ENCODE assay signal across 27 mouse cellular contexts in the genomic region with DNA sequence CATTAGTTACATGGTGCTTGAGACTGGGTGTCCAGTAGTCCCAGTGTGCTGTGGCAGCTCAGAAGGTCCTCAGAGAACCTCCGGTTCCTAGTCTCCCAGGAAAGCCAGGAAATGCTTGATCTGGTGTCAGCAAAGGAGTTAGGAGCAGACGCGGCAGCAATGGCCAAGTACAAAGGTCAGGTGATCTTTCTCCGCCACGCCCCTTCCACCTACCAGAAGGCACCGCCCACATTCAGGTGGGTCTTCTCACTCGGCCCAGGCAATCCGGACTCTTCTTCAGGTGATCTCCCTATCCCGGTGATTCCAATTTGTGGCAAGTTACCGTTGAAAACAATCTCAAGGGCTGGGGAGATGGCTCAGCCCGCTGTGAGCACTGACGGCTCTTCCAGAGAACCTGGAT. TPM values are rescaled to one million over a fixed set of nuclear protein-coding genes. Genes with fewer than 3 reads are reported as not detected.
DNase-seq lines count a peak whose midpoint lies in the region; ATAC-seq lines count a peak whose summit lies in the region.
"Had no signal": no experiment of that assay in that cellular context is flagged by ENCODE, and none has a peak within 500 bp of the region (broad histone marks: within the 10 kb centered on the region; RNA-seq: fewer than 3 reads in every experiment).

No protein-coding gene starts in this region.

- ATAC-seq in kidney, embryonic 14.5 days (ENCODE audit: low FRiP score, low TSS enrichment): no peak
- ATAC-seq in intestine, embryonic 15.5 days: peak; percentile 65
- ATAC-seq: activated CD4-positive, CD25-positive, alpha-beta regulatory T cell, adult 4 months; CD4-positive, CD25-positive, alpha-beta regulatory T cell, adult 4 months; forebrain, embryonic 15.5 days; midbrain, embryonic 15.5 days had no signal

- DNase-seq in kidney, adult 8-10 months: peak; percentile 7 to 35
- DNase-seq in kidney, postnatal 25 days: peak; percentile 11 to 40
- no peak for DNase-seq in thymus, adult 18-20 months
- DNase-seq in hindbrain, embryonic 10.5 days (ENCODE audit: low spot score): no peak
- no peak for DNase-seq in cerebellum, adult 18-20 months
- DNase-seq: adrenal gland, adult 2 months; cerebellum, adult 9-10 months; cerebellum, postnatal 36 days; heart, adult 2 months; heart, postnatal 4 days; retina, postnatal 1 day; right cerebral cortex, postnatal 14 days; thymus, postnatal 25 days had no signal

- no peak overlapping the region for H3K4me3 ChIP-seq in kidney, embryonic 14.5 days (ENCODE audit: low read length)
- H3K4me3 ChIP-seq in intestine, embryonic 15.5 days (replicated peaks): no peak overlapping the region
- H3K4me3 ChIP-seq in hindbrain, embryonic 10.5 days: no peak overlapping the region
- H3K4me3 ChIP-seq: embryonic facial prominence, embryonic 12.5 days; forebrain, embryonic 15.5 days; heart, adult 2 months; heart, embryonic 12.5 days; lung, embryonic 15.5 days; midbrain, embryonic 10.5 days; midbrain, embryonic 15.5 days; neural tube, embryonic 15.5 days; stomach, embryonic 15.5 days had no signal

- H3K27me3 ChIP-seq in kidney, embryonic 14.5 days (ENCODE audit: control insufficient read depth, insufficient read depth, low read length): no peaks in the 10 kb centered on the region
- no peaks in the 10 kb centered on the region; the same call in 1 of the 2 replicates for H3K27me3 ChIP-seq in intestine, embryonic 15.5 days (replicated peaks)
- H3K27me3 ChIP-seq in hindbrain, embryonic 10.5 days (ENCODE audit: insufficient read depth, poor library complexity, severe bottlenecking): no peaks in the 10 kb centered on the region
- H3K27me3 ChIP-seq: forebrain, embryonic 15.5 days; midbrain, embryonic 15.5 days; stomach, embryonic 15.5 days had no signal

- no peaks in the 10 kb centered on the region for H3K36me3 ChIP-seq in kidney, embryonic 14.5 days (ENCODE audit: control insufficient read depth, insufficient read depth, low read length)
- H3K36me3 ChIP-seq in intestine, embryonic 15.5 days: no peaks in the 10 kb centered on the region
- H3K36me3 ChIP-seq in hindbrain, embryonic 10.5 days: no peaks in the 10 kb centered on the region
- H3K36me3 ChIP-seq: embryonic facial prominence, embryonic 12.5 days; forebrain, embryonic 15.5 days; heart, embryonic 12.5 days; lung, embryonic 15.5 days; midbrain, embryonic 10.5 days; midbrain, embryonic 15.5 days; neural tube, embryonic 15.5 days; stomach, embryonic 15.5 days had no signal

- H3K4me2 ChIP-seq in kidney, embryonic 14.5 days (replicated peaks; ENCODE audit: low read depth, low read length): no peak overlapping the region
- peak overlapping the region; percentile 9; the same call in 1 of the 2 replicates for H3K4me2 ChIP-seq in intestine, embryonic 15.5 days (replicated peaks)
- H3K4me2 ChIP-seq: embryonic facial prominence, embryonic 12.5 days; forebrain, embryonic 15.5 days; heart, embryonic 12.5 days; hindbrain, embryonic 14.5 days; liver, embryonic 11.5 days; lung, embryonic 15.5 days; midbrain, embryonic 15.5 days; neural tube, embryonic 15.5 days; stomach, embryonic 15.5 days had no signal

- H3K9ac ChIP-seq in kidney, embryonic 14.5 days (ENCODE audit: low read depth, low read length): no peak overlapping the region
- H3K9ac ChIP-seq in intestine, embryonic 15.5 days: no peak overlapping the region
- H3K9ac ChIP-seq: embryonic facial prominence, embryonic 12.5 days; forebrain, embryonic 15.5 days; heart, embryonic 12.5 days; hindbrain, embryonic 14.5 days; lung, embryonic 15.5 days; midbrain, embryonic 15.5 days; neural tube, embryonic 15.5 days; stomach, embryonic 15.5 days had no signal

- H3K27ac ChIP-seq in kidney, embryonic 14.5 days (ENCODE audit: low read depth, low read length): no peak overlapping the region
- H3K27ac ChIP-seq in intestine, embryonic 15.5 days: no peak overlapping the region
- H3K27ac ChIP-seq in hindbrain, embryonic 10.5 days: no peak overlapping the region
- H3K27ac ChIP-seq: embryonic facial prominence, embryonic 12.5 days; forebrain, embryonic 15.5 days; heart, adult 2 months; hindbrain, embryonic 14.5 days; lung, embryonic 15.5 days; midbrain, embryonic 10.5 days; midbrain, embryonic 15.5 days; neural tube, embryonic 15.5 days; stomach, embryonic 15.5 days had no signal

- H3K9me3 ChIP-seq in kidney, embryonic 14.5 days (ENCODE audit: control insufficient read depth, low read length): no peaks in the 10 kb centered on the region
- no peaks in the 10 kb centered on the region for H3K9me3 ChIP-seq in intestine, embryonic 15.5 days
- no peaks in the 10 kb centered on the region for H3K9me3 ChIP-seq in hindbrain, embryonic 10.5 days
- H3K9me3 ChIP-seq: embryonic facial prominence, embryonic 12.5 days; forebrain, embryonic 15.5 days; heart, embryonic 12.5 days; lung, embryonic 15.5 days; midbrain, embryonic 10.5 days; midbrain, embryonic 15.5 days; neural tube, embryonic 15.5 days; stomach, embryonic 15.5 days had no signal

- H3K4me1 ChIP-seq in kidney, embryonic 14.5 days (ENCODE audit: control insufficient read depth, insufficient read depth, low read length): no peaks in the 10 kb centered on the region
- no peaks in the 10 kb centered on the region for H3K4me1 ChIP-seq in intestine, embryonic 15.5 days (replicated peaks)
- H3K4me1 ChIP-seq in hindbrain, embryonic 10.5 days (replicated peaks): peaks cover 19% of the 10 kb centered on the region
- H3K4me1 ChIP-seq: embryonic facial prominence, embryonic 12.5 days; forebrain, embryonic 15.5 days; lung, embryonic 15.5 days; stomach, embryonic 15.5 days had no signal

- WGBS in kidney, embryonic 14.5 days: 41% methylated on average over 12 of the region's 12 CpGs
- WGBS in intestine, embryonic 15.5 days: 23% methylated on average over 12 of the region's 12 CpGs
- WGBS in hindbrain, embryonic 10.5 days: 44% methylated on average over 12 of the region's 12 CpGs

RNA-seq across cellular contexts. Expression of gene Pgbd5, which starts 20.2 kb away (rescaled TPM):
- polyA plus RNA-seq in kidney, embryonic 14.5 days (2014; fragmentation: Nextera tagmentation; extraction: Ambion mirVana): 0.61 and 1.1 TPM in 2 replicates
- polyA plus RNA-seq in intestine, embryonic 15.5 days (2015; fragmentation: Nextera tagmentation; extraction: Ambion mirVana): 2.5 and 2.7 TPM in 2 replicates
- polyA plus RNA-seq in hindbrain, embryonic 10.5 days (2016; fragmentation: Nextera tagmentation; extraction: Ambion mirVana): 2.5 and 2.7 TPM in 2 replicates
- polyA plus RNA-seq: activated CD4-positive, CD25-positive, alpha-beta regulatory T cell, adult 4 months; CD4-positive, CD25-positive, alpha-beta regulatory T cell, adult 4 months had no signal

Comparison
In these comparisons a context has a peak if more than half of its experiments do, and no peak if none do; other contexts are left out.
1. DNase-seq: peak in kidney, adult 8-10 months (2 of 2) and kidney, postnatal 25 days (2 of 2); none in thymus, adult 18-20 months (0 of 2), hindbrain, embryonic 10.5 days (single experiment) and cerebellum, adult 18-20 months (0 of 2).